Mouse (Mus musculus) kidney, adult 8-10 months (tissue): ENCODE measurements at regions not wholly inside any gene's neighbourhood (a gene's known extent, or its start where the extent isn't known, plus 50 kb on each side); places are given as distances from the start of the nearest gene placed in this dataset.

ENCODE experiments used
- DNase-seq, 2 experiments: peaks; one replicate each; pipeline ENCODE4 v3.0.0; 2022

DNA sequence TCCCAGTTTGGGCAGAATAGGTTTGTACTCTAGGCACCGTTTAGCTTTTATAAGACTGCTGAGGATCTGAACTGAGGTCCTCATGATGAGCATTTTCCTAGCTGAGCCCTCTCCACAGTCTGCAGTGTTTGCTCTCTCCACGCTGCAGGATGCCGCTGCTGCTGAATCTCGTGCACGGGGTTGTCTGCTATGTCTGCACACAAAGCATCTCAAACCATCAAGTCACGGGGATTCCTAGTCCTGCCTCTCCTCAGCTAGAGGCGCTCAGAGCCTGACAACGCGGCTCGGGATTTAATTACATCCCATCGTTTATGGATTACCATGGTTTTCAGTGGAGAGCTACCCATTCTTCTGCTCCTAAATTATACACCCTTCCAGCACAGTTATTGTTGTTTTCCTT is 175.6 kb downstream of the Rnf144b start:
- no peak for DNase-seq

DNA sequence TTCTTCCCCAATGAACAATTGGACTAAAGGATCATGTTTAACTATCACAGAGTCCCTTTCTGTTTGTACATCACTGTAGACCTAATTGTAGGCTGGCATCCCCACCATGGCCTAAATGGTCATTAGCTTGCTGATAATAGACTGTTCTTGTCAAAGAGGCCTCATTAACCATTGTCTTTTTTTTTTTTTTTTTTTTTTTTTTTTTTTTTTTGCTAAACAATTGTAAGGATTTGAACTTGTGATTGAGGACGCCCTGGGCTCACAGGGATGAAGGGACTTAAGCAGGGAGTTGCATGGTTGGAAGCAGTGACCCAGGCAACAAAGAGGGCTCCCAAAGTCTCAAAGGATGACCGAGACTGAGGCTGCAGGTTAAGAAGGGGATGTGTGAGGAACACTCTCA is 178.0 kb downstream of the Rnf144b start:
- no peak for DNase-seq

DNA sequence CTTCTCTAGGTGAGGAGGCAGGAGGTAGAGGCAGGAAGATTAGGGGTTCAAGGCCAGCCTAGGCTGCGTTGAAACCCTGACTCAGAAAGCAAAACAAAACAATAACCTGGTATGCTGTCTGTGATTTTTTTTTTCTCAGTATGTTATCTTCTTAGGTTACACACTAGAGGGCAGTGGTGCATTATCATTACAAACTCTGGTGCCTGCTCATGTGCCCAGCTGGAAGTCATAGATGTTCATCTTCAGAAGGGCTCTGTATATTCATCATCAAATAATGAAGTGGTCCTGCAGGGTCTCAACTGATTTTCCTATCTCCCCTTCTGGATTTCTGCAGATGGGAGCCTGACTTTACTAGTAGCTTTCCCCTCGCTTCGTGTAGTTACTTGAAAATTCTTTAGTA is 178.6 kb downstream of the Rnf144b start:
- DNase-seq = no peak

DNA sequence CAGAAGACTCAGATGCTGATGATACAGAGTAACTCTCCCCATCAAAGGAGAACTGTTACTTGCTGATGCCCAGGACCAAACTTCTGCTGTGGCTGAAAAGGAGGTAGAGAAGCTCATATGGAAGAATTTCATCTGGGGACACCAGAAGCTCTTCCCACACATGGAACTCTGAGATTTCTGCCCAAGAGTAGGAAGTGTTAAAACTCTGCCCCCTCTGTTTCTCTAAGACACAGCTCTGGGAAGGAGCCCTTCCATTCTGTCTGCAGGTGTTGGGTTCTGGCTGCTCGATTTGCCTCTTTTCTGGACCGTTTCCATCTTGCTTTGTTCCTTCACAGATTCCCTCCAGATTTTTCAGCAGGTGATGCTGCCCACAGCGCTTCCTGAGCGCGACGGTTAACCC is 187.0 kb downstream of the Rnf144b start:
- DNase-seq = no peak

DNA sequence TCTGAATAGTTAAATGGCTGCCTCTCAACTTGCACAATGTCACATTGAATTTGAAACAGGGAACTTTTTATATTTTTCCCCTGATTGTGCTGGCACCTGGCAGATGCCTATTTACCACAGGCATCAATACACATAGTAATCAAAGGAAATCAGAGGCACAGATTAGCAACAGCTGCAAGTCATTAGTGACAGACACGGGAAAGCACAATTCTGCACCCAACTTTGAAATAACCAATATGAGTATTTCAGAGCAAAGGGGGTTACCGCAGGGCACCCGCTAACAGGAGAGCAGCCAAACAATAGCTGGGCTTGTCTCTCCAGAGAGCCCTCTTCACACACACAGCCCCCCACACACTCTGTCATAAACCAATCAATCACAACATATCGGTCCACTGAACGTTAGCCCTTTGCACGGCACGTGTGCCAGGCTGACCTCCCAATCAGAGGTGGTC is 188.3 kb downstream of the Rnf144b start:
- DNase-seq = no peak

DNA sequence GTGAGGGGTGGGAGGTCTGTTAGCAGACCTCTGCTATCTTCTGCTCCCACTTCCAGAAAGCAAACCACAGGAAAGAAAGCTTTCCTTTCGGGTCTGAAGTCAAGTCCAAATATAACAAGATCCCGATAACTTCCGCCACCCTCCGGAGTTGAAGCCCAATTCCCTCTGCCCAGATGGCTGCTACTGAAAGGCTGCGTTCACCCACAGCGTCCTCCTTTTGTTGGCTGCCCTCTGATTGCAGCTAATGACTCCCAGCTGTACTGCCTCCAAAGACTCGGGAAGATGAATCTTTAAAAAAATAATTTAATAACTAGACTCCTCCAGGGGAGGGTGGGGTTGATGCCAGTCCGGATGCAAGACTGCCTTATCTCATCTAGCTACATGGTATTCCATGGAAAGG is 197.1 kb downstream of the Rnf144b start:
- DNase-seq = no peak

DNA sequence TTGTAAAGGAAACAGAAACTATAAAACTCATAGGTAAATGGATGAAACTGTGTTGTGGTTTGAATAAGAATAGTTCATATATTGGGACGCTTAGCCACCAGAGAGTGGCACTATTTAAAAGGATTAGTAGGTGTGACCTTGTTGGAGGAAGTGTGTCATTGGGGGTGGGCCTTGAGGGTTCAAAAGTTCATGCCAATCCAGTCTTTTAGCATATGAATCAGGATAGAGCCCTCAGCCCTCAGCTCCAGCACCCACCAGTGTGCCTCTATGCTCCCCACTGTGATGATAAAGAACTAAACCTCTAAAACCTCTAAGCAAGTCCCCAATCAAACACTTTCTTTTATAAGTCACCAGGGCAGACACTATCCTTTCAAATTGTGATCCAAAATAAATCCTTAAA is 199.4 kb downstream of the Rnf144b start:
- no peak for DNase-seq

DNA sequence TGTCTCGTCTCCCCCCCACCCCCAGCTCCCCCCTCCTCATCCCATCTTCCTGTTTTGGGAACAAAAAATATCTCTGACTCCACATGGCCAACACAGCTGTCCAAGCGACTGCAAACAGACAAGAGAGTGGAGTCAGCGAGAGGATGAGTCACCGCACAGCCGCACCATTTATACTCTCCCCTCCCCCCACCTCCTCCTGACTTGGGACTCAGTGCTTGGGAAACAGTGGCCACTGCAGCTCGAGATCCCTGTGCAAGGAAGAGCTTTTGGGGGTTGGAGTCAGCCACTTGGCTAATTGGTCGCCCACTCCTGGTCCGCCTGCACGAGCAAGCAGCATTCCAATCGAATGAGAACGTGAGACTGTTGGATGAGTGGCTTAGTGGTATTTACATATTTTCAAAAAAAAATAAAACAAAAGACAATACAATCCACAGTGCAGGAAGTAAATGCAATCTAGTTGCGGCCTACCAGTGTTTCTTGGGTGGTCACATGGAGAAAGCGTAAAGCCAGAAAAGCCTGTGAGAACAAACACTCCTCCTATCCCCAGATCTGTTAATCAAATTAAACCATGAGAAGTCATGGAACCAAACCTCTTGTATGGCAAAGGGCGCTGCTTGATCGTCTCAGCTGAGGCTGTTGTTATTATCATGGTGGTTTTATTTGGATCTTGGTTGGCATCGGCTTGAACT is 213.7 kb downstream of the Rnf144b start:
- no peak for DNase-seq

DNA sequence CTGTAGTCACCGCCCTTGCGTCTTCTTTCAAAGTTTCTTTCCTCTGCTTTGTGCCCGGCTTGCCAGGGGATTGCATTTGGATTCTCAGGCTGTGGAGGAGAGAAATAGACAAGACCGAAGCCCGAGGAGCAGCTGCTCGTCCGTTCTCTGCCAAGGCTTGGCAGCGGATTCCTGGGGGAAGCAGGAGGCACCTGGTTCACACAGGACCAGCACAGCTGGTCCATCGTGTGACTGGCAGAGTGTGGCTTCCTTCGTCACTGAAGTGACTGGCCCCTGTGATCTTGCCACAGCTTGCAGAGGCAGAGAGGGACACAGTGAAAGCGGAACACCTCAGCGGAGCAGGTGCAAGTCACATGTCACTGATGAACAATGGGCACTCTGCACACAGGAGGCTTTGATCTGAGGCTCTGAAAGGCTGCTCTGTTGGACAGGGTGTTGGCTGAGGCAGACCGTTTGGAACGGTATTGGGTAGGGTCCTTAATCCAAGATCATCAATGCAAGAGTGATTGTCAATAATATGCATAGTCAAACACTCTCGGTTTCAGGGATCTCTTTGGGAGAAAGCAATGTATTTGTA is 214.5 kb downstream of the Rnf144b start:
- DNase-seq = no peak

DNA sequence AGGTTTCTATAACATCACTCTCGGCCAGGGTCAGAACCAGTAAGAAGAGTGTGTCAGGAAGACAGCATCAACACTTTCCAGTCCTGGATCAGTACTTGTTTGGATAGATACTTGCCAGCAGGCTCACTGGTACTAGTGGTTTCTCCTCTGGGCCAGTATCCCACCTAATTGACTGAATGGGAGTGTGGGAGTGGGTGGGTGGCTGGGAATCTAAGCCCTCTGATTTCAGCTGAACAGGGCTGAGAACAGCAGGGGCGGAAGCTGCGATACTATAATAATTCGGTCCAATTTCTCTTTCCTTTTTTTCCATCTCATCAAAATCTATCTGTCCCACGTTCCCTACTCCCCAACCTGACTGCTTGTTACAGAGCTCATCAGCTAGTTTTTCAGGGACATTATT is 217.0 kb downstream of the Rnf144b start:
- DNase-seq = no peak

DNA sequence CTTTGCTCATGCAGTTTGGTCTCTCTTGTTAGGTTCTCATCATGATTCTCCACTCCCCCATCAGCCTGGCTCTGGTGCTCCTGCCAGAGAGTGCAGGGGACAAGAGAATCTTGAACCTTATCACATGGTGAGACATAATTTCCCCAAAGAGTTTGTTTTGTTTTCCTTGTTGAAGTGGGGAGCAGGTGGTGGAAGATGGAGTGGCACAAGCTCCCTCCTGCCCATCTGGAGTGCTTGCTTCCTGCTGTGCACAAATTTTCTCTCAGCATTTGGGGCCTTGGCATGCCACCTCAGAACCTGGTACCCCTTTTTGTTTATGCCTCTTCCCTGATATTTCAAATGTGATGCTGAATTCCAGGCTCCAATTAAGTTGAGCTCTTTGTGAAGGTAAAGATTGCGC is 219.9 kb downstream of the Rnf144b start:
- DNase-seq = no peak

DNA sequence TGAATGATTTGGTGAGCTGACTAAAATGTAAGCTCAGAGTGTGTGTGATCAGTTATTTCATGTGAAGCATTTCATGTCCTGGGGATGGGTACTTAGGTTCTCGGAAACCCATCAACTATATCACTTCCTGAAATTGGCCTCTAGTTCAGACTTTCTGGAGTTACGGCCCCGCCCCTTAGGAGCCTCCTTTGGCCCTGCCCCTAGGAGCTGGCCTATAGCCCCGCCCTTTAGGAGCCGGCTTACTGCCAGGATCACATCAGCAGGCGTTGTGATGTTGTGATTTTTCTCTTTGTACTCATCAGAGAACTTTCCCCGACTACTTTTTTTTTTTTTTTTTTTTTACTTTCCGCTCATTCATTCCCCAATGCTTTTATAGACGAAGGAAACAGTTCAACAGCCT is 223.1 kb downstream of the Rnf144b start:
- no peak for DNase-seq

DNA sequence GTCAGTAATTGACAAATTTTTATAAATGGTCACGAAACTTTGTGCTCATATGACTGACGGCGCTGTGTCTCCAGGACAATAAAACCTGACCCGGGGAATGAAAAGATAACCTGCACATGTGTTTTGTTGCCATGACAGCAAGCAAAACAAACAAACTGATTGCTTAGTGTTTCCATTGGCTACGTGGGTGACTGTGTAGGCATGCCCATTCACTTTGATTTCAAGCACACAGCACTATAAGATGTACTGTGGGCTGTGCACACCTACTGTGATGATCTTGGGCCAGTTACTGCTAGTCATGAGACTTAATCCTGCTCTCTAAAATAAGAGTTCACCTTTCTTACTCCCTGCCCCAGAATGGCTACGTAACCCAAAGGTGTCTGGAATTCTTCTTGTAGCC is 225.4 kb downstream of the Rnf144b start:
- DNase-seq = no peak

DNA sequence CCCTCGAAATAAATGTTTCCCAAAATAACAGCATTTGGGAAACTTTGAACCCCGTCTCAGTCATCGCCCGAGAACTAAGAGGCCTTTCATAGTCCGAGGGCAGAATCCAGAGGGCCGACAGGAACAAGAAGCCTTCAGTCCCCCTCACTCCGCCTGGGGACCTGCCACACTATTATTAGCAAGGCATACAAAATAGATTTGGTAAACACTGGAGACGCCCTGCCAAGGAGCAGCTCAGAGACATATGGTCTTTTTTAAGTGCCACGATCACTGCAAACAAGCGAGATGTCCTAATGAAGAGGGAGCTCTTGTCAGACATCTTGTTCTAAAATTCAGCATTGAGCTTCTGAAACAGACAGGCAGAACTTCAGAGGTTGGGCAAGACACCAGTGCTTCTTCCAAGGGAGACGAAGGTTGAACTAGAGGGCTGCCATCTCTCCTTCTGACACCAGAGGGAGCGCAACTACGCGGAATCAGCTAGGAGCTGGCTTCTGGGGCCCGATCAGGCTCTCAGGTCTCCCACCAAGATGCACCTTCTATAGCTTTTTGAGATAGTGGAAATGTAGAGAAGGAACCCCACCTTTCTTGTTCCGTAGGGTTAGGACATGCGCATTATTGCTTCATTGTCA is 226.2 kb downstream of the Rnf144b start:
- DNase-seq = peak; percentile 34 to 76

DNA sequence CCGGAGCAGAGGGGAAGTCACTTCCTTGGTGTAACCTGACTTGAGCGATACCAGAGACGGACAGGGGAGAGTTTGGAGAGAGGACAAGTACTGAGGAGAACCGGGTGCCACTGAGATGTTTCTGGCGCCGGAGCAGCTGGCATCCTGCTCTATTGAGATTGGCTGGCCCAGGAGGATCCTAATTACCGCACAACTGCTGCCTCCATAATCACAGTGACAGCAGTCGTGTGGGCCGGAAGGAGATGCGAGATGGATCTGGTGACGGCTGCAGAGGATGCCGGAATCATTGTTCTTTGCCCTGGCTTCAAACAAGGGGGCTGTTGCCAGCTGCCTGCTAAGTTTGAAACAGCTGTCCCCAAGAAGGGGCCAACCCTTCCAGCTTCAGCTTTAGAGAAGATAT is 232.0 kb downstream of the Rnf144b start:
- DNase-seq = no peak

DNA sequence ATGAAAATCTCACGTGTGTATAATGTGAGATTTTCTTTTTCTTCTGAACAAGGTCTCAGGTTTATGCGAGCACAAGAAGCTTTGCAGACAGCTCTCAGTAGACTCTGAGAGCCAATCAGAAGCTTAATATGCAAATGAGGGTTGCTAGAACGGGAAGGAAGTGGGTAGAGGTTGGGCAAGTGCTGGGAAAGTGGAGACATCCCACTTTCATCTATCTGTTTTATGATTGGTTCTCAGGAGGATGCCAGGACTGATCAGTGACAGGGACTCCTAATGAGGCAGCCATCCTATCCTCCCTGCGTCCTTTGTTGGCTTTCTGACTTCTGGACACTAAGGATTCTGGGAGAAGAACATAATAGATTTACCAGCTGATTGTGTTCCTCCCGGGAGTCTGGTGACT is 232.7 kb downstream of the Rnf144b start:
- no peak for DNase-seq

DNA sequence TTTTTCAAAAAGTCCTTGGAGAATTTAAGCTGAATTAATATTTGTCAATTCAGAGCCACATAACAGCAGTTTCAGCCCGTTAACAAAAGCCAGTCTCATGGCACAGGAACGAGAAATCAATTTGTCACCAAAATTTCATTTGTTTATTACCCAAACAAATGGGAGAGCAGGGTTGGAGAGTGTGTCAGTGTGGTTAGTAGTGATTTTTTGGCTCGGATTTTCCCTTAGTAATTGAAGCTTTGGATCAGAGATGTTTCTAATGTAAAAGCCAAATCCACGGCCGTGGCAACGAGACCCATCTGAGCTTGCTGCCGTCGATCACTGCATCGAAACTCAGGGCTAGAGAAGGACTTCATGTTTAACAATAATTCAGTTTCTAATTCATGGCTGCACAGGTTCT is 236.5 kb downstream of the Rnf144b start:
- DNase-seq = no peak

DNA sequence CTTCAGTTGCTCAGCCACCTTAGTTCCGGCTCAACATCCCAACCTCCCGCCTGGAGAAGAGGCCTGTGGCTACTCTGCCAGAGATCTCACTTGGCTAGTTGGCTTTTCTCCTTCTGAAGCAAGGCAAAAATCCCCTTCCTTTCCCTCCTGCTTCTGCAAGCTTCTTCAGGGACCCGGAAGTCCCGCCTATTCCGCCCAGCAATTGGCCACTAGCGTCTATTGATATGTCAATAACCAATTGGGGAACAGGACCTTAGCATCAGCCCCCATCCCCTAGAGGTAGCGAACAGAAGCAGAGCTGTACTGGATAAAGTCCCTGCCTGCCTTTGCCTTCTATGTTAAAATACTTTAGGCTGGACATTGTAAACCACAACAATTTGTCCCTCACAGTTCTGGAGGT is 243.3 kb downstream of the Rnf144b start:
- DNase-seq = no peak

DNA sequence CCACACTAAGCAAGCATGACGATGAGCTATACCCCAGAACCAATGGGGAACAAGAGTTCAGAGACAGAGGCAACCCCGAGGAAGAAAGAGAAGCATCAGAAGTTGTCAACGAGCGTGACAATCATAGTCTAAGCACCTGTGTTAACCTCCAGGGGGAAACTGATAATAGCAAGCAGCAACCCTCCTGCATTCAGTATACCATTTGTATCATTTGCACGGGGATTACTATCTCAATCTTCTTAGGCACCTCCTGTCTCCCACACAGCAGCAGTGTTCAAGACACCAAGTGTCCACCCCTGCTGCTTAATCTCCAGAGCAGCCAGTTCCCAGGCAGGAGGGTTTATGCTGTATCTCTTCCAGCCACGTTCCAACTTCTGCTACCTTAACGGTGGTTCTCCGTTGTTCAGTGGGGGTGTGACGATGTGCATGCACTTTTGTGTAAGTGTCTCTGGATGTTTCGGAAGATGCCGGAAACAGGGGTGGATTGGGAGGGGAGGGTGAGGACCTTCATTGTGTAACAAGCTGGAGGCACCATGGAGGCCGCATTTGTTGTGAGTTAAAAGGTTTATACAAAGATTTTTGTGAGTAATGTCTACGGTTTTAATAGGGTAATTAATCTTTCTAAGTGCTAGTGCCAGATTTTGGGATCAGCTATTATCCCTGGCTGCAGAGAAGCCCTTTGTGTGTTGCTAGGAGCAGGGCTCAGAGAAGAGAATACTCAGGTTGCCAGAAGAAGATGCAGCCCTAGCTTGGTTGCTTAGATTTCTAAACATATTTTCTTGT is 245.8 kb downstream of the Rnf144b start:
- DNase-seq = no peak

DNA sequence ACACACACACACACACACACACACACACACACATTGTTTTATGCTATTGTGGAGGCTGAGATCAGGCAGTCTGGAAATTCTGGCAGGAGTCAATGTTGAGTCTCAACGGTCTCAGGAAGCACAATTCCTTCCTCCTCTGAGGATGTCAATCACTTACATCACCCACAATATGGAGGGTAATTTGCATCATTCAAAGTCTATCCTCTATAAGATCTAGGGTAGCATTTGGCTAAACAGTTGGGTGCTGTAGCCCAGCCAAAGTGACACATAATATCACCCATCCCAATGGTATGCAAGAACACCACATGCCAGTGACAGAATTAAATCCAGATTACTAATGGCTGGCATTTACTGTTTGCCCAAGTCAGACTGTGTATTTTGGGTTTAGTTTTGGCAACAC is 252.1 kb downstream of the Rnf144b start:
- DNase-seq = no peak

DNA sequence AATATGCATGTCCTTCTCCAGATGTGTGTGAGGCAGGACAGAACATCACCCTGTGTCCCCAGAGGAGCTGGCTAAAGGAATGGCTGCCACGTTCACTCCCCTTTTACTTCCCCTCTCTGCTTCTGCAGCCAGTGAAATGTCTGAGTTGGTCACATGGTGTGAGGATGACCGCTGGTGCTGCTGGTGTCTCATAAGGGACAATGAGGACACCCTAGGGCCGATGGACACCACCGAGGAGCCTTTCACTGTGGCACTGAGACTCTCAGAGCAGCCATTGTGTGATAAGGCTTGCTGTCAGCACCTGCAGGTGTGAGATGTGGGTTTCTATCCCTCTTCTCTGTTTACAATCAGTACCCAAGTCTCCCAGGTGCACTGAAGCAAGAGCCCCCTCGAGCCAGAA is 268.6 kb downstream of the Rnf144b start:
- DNase-seq = no peak

DNA sequence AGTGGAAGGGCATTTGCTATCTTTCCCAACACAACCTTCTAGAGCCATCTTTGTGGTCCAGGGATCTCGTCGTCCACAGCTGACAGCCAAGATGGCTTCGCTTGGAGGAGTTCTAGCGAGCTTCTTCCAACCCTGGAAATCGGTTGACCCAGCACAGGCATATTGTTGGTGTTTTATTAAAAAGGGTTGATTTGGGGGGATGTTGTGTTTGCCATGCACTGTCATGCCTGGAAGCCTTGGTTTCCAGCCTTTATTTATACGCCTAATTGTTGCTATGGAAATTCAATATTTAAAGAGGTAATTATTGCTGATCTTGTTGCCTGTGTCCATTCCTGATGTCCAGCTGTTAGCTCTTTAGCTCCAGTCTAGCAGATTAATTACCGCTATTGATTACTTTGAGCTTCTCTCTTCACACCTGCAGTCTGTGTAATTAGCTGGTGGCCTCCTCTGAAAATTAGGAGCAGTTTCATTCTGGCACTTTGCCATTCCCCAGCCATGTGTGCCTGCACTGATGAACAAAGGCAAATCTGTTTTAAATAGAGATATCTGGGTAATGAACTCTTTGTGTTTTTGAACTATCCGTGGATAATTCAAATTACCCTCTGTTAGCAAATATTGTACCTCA is 275.4 kb downstream of the Rnf144b start:
- no peak for DNase-seq

DNA sequence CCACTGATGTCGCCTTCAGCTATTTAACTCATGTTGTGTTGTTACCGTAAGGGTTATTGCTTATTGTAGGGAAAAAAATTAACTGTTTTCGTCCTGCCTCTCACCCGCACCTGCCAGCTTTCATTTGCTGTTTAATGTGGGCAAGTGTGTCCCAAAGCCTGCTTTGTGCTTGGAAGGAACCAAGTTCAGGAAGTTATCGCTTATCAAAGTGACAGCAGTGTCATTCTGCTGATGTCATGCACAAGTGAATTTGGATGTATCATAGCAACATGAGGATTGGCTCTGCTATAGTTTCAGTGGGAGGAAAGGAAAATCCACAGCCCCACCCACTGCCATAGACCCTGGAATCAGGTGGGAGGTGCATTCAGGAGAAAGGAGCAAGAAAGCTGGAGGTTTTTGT is 276.5 kb downstream of the Rnf144b start:
- no peak for DNase-seq
